Mouse (Mus musculus): ENCODE measurements at regions not wholly inside any gene's neighbourhood (a gene's known extent, or its start where the extent isn't known, plus 50 kb on each side); places are given as distances from the start of the nearest gene placed in this dataset.

GRCm38 (mm10) chr16:87102057-87102456 lies 251.9 kb upstream of the N6amt1 start:
- TF ChIP-seq EP300 (IDR thresholded peaks at IDR 0.05; ENCODE audit: insufficient read depth, low read depth, low read length) (no peak), POLR2A (IDR thresholded peaks at IDR 0.05; ENCODE audit: insufficient read depth, low read depth, low read length) (no peak)

All from heart, adult 2 months (tissue).